Mouse (Mus musculus): ENCODE results near the gene Slc50a1.

GRCm38 (mm10) chr3:89262417-89262816 lies 8.0 kb downstream of the Slc50a1 start:
- TF ChIP-seq CTCF (IDR thresholded peaks at IDR 0.05; ENCODE audit: insufficient read depth, low read depth, low read length) (no peak), POLR2A (IDR thresholded peaks at IDR 0.05; ENCODE audit: insufficient read depth, low read depth, low read length) (no peak)
